Mouse (Mus musculus) forebrain, embryonic 12.5 days (tissue): Measurements from ENCODE around the gene 4933415A04Rik. TPM values are rescaled to one million over a fixed set of nuclear protein-coding genes. Genes with fewer than 3 reads are reported as not detected.

Experiments
- ATAC-seq: fragments of 200-750 bp; cut with Nextera tagmentation; 2 replicates; pipeline ENCODE4 v1.8.0; 2017; ENCODE audit warnings: moderate TSS enrichment; ENCODE audit not compliant: low FRiP score
- H3K27ac ChIP-seq: fragments of 300-500 bp; sonication (generic); 2 replicates; pipeline ENCODE4 v1.5.1; 2016; ENCODE audit warnings: mild to moderate bottlenecking
- H3K27me3 ChIP-seq: fragments of 300-500 bp; sonication (generic); 2 replicates; pipeline ENCODE4 v1.6.1; 2016; ENCODE audit warnings: mild to moderate bottlenecking
- H3K36me3 ChIP-seq: fragments of 300-500 bp; sonication (generic); replicated peaks from 2 replicates; pipeline ENCODE4 v1.6.1; 2016; ENCODE audit warnings: mild to moderate bottlenecking
- H3K4me1 ChIP-seq: fragments of 300-500 bp; sonication (generic); 2 replicates; pipeline ENCODE4 v1.6.1; 2016
- H3K4me2 ChIP-seq: fragments of 300-500 bp; sonication (generic); 2 replicates; pipeline ENCODE4 v1.6.1; 2016; ENCODE audit warnings: mild to moderate bottlenecking, moderate library complexity
- H3K4me3 ChIP-seq: fragments of 300-500 bp; sonication (generic); replicated peaks from 2 replicates; pipeline ENCODE4 v1.5.1; 2016; ENCODE audit warnings: mild to moderate bottlenecking
- H3K9ac ChIP-seq: fragments of 300-500 bp; sonication (generic); 2 replicates; pipeline ENCODE4 v1.6.1; 2016; ENCODE audit warnings: mild to moderate bottlenecking
- H3K9me3 ChIP-seq: fragments of 300-500 bp; sonication (generic); 2 replicates; pipeline ENCODE4 v1.6.1; 2016
- WGBS: fragments of 180-500 bp; shearing (Covaris S2); methylation state at CpG from one replicate; pipeline ENCODE4 v1.1.7; 2016; 5-methylcytosine and 5-hydroxymethylcytosine counted together
- polyA plus RNA-seq: library from polyadenylated mRNA; unstranded; fragments of >200 nt; fragmentation: Nextera tagmentation; extraction: Ambion mirVana; gene quantifications from 2 replicates; pipeline ENCODE4 v1.2.1, GENCODE M21; 2016

Gene 4933415A04Rik
- polyA plus RNA-seq, 1 experiment from 2014 or later, result 6.1 TPM

GRCm38 (mm10) chr11:43636761-43637160, 49.9 kb downstream of the 4933415A04Rik start:
- H3K27ac ChIP-seq, result no peak overlapping the region
- peaks cover 9% of the 10 kb centered on the region for H3K4me1 ChIP-seq
- H3K9me3 ChIP-seq, result 0 out of 2 replicates have a peak, but pooled peaks cover 4% of the 10 kb centered on the region
- H3K4me3 ChIP-seq, result no peak overlapping the region
- H3K36me3 ChIP-seq, result no peaks in the 10 kb centered on the region
- peaks cover 3% of the 10 kb centered on the region; the same call in 1 of the 2 replicates for H3K27me3 ChIP-seq
- H3K4me2 ChIP-seq, result no peak overlapping the region
- H3K9ac ChIP-seq, result no peak overlapping the region
- WGBS, result 82% methylated on average over 4 of the region's 4 CpGs
- no peak for ATAC-seq

GRCm38 (mm10) chr11:43638486-43638885, 51.6 kb downstream of the 4933415A04Rik start:
- no peak for ATAC-seq
- 91% methylated on average over 3 of the region's 3 CpGs for WGBS
- Histone ChIP-seq H3K9me3 (0 out of 2 replicates have a peak, but pooled peaks cover 4% of the 10 kb centered on the region), H3K27me3 (no peaks in the 10 kb centered on the region; the same call in 1 of the 2 replicates), H3K4me3 (no peak overlapping the region), H3K9ac (no peak overlapping the region), H3K27ac (no peak overlapping the region), H3K4me2 (no peak overlapping the region), H3K36me3 (no peaks in the 10 kb centered on the region), H3K4me1 (peaks cover 14% of the 10 kb centered on the region)

Other genes with a start within 250 kb of the 4933415A04Rik start
- 55.8 and 62.5 TPM in 2 replicates for gene Pttg1, start 160.8 kb upstream of the 4933415A04Rik start, polyA plus RNA-seq
- gene Slu7, start 153.3 kb upstream of the 4933415A04Rik start, polyA plus RNA-seq, result 62.8 and 66.9 TPM in 2 replicates
- 1.7 and 2.1 TPM in 2 replicates for gene C1qtnf2, start 112.8 kb upstream of the 4933415A04Rik start, polyA plus RNA-seq
- gene Ccnjl, start 58.3 kb upstream of the 4933415A04Rik start, polyA plus RNA-seq, result 20.6 and 22.1 TPM in 2 replicates
- gene Fabp6, start 14.5 kb downstream of the 4933415A04Rik start, polyA plus RNA-seq, result not detected in 2 replicates
- 44.9 and 48.4 TPM in 2 replicates for gene Pwwp2a, start 95.0 kb downstream of the 4933415A04Rik start, polyA plus RNA-seq
- gene Ttc1, start 161.0 kb downstream of the 4933415A04Rik start, polyA plus RNA-seq, result 77.5 and 83.9 TPM in 2 replicates